Mouse (Mus musculus): ENCODE results near the gene Ppp1r13b.

GRCm38 (mm10) chr12:111908997-111909550, 1.2 kb upstream of the Ppp1r13b start:
- TF ChIP-seq CTCF (IDR thresholded peaks at IDR 0.05 in 2 of 3, conservative IDR thresholded peaks at IDR 0.05 in 1 of 3; ENCODE audit: control insufficient read depth in 1 of 3, insufficient read depth in 1 of 3, low read depth in 2 of 3, low read length in 3 of 3, poor library complexity in 1 of 3, severe bottlenecking in 1 of 3): no peak
- TF ChIP-seq POLR2A (IDR thresholded peaks at IDR 0.05; ENCODE audit: control insufficient read depth in 1 of 2, insufficient read depth in 1 of 2, low read depth in 1 of 2, low read length in 2 of 2, poor library complexity in 1 of 2): no peak
- TF ChIP-seq CHD2 (IDR thresholded peaks at IDR 0.05; ENCODE audit: low read length): no peak
- no peak for TF ChIP-seq EP300 (IDR thresholded peaks at IDR 0.05; ENCODE audit: low read depth in 1 of 2, low read length in 2 of 2)
- TF ChIP-seq GATA1 (IDR thresholded peaks at IDR 0.05; ENCODE audit: low read depth, low read length): no peak
- TF ChIP-seq BHLHE40 (IDR thresholded peaks at IDR 0.05; ENCODE audit: borderline replicate concordance, low read depth, low read length): no peak
- TF ChIP-seq USF2 (IDR thresholded peaks at IDR 0.05; ENCODE audit: borderline replicate concordance in 1 of 2, insufficient read depth in 1 of 2, low read depth in 1 of 2, low read length in 2 of 2): no peak
- no peak for TF ChIP-seq USF1 (IDR thresholded peaks at IDR 0.05; ENCODE audit: low read depth, low read length)

Data from MEL (cell line).